Mouse (Mus musculus): ENCODE data around the gene Icam2. TPM values are rescaled to one million over a fixed set of nuclear protein-coding genes. Genes with fewer than 3 reads are reported as not detected.
A peak's percentile ranks its signal among the peaks of the same experiment; 100 is the strongest.
"Not testable (repeated sequence)": the region's sequence is repeated elsewhere in the genome, so short reads cannot be mapped to it uniquely, and the experiment has no call there.

Icam2 gene
- polyA plus RNA-seq, 1 experiment = 9.4 TPM

GRCm38 (mm10) chr11:106418622-106419196 lies 30.8 kb upstream of the Icam2 start:
- TF ChIP-seq POLR2A (IDR thresholded peaks at IDR 0.05; ENCODE audit: borderline replicate concordance, low read depth, low read length) (no peak), CTCF (IDR thresholded peaks at IDR 0.05; ENCODE audit: low read depth, low read length) (peak; percentile 63)
- no peak overlapping the region for H3K4me3 ChIP-seq (ENCODE audit: insufficient read depth, low read length)
- H3K4me1 ChIP-seq (ENCODE audit: control insufficient read depth, insufficient read depth, low read length) = peaks cover 42% of the 10 kb centered on the region
- H3K27ac ChIP-seq (ENCODE audit: insufficient read depth, low read depth, low read length) = peak overlapping the region; percentile 98

DNA sequence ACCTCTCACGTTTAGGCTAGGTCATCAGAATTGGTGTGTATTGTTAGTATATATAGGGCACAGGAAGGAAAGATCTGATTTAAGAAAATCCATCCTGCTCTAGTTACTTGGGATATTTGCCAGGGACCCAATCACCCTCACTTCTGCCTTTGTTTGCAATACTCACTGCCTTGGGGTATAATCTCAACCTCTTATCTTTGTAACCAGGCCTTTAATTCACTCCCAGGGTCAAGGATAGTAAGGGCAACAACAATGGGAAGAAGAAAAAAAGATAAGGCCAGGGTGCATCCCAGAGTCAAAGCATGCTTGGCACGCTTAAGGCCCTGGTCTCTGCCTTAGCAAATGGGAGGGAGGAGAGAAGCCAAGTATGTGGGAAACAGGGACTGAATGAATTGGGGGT lies 30.0 kb upstream of the Icam2 start:
- H3K4me1 ChIP-seq (ENCODE audit: control insufficient read depth, insufficient read depth, low read length) = peaks cover 42% of the 10 kb centered on the region
- no peak overlapping the region for H3K27ac ChIP-seq (ENCODE audit: insufficient read depth, low read depth, low read length)
- no peak overlapping the region for H3K4me3 ChIP-seq (ENCODE audit: insufficient read depth, low read length)
- TF ChIP-seq POLR2A (IDR thresholded peaks at IDR 0.05; ENCODE audit: borderline replicate concordance, low read depth, low read length) (no peak), CTCF (IDR thresholded peaks at IDR 0.05; ENCODE audit: low read depth, low read length) (no peak)

- TF ChIP-seq CTCF (IDR thresholded peaks at IDR 0.05; ENCODE audit: low read depth, low read length) (no peak), POLR2A (IDR thresholded peaks at IDR 0.05; ENCODE audit: borderline replicate concordance, low read depth, low read length) (no peak)
- H3K4me3 ChIP-seq (ENCODE audit: insufficient read depth, low read length) = no peak overlapping the region
- H3K4me1 ChIP-seq (ENCODE audit: control insufficient read depth, insufficient read depth, low read length) = peaks cover 39% of the 10 kb centered on the region
These were observed 28.5 kb upstream of the Icam2 start for GRCm38 (mm10) chr11:106416331-106416730.

DNA sequence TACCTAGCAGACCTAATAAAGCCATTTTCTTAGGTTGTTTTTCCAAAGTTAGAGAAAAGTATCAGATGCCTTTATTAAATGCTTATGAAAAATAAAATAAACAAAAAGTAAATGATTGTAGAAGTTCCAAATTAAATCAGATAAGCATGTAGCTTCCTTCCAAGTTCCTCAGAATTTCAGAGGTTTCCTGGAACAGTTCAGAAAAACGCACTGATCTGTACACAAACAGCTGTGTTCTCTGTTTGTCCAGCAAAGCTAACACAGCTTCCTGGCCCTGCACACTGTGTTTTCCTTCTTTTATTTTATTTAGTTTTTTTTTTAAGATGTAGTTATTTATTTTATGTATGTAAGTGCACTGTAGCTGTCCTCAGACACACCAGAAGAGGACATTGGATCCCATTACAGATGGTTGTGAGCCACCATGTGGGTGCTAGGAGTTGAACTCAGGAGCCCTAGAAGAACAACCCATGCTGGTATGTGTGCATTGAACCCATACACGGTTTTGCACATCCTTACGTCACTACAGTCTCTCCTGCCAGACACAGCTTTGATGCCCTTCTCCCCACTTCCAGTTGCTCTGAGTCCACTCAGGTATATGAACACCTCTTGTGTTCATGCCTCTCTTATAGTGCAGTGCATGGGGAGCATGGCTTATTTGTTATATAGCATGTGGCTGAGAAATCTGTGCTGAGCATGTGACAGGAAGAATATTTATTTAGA lies 24.9 kb upstream of the Icam2 start:
- H3K27ac ChIP-seq (ENCODE audit: insufficient read depth, low read depth, low read length) = no peak overlapping the region
- peaks cover 22% of the 10 kb centered on the region for H3K4me1 ChIP-seq (ENCODE audit: control insufficient read depth, insufficient read depth, low read length)
- no peak overlapping the region for H3K4me3 ChIP-seq (ENCODE audit: insufficient read depth, low read length)
- TF ChIP-seq CTCF (IDR thresholded peaks at IDR 0.05; ENCODE audit: low read depth, low read length) = no peak
- TF ChIP-seq POLR2A (IDR thresholded peaks at IDR 0.05; ENCODE audit: borderline replicate concordance, low read depth, low read length) = no peak

More at GRCm38 (mm10) chr11:106416331-106416730, 28.5 kb upstream of the Icam2 start:
- H3K27ac ChIP-seq (ENCODE audit: insufficient read depth, low read depth, low read length) = no peak overlapping the region

DNA sequence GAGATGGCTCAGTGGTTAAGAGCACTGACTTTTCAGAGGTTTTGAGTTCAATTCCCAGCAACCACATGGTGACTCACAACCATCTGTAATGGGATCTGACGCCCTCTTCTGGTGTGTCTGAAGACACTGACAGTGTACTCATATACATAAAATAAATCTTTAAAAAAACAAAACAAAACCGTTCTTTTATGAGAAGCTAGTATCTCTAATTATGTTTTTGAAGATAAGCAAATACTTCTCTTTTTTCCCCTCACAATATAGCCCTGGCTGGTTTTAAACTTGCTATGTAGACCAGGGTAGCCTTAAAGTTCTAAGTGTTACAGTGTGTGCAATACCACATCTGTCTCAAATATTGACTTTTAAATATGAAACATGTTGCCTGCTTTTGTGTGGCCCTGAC lies 23.3 kb upstream of the Icam2 start:
- Histone ChIP-seq H3K4me3 (ENCODE audit: insufficient read depth, low read length) (no peak overlapping the region), H3K4me1 (ENCODE audit: control insufficient read depth, insufficient read depth, low read length) (peaks cover 15% of the 10 kb centered on the region), H3K27ac (ENCODE audit: insufficient read depth, low read depth, low read length) (no peak overlapping the region)
- TF ChIP-seq POLR2A (IDR thresholded peaks at IDR 0.05; ENCODE audit: borderline replicate concordance, low read depth, low read length) = no peak
- TF ChIP-seq CTCF (IDR thresholded peaks at IDR 0.05; ENCODE audit: low read depth, low read length) = no peak

DNA sequence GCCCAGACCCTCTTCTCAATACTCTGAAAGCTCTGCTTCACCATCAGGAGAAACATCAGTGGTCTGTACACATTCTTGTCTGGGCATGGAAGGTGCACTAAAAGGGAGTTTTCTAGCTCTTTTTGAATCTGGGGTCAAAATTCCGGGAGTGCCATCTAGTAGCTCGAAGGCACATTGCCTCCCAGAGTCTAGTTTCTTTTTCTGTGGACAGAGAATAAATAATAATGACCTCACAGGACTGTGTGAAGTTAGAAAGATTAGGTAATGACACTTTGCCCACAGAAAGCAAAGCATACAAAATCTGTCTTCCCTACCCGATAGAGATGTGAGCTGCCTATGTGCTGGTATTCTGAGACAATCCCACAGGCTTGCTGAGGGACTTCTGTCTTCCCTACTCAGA lies 22.6 kb upstream of the Icam2 start:
- TF ChIP-seq POLR2A (IDR thresholded peaks at IDR 0.05; ENCODE audit: borderline replicate concordance, low read depth, low read length) (no peak), CTCF (IDR thresholded peaks at IDR 0.05; ENCODE audit: low read depth, low read length) (no peak)

GRCm38 (mm10) chr11:106410011-106410410 lies 22.1 kb upstream of the Icam2 start:
- TF ChIP-seq CTCF (IDR thresholded peaks at IDR 0.05; ENCODE audit: low read depth, low read length) = no peak
- no peak for TF ChIP-seq POLR2A (IDR thresholded peaks at IDR 0.05; ENCODE audit: borderline replicate concordance, low read depth, low read length)
- Histone ChIP-seq H3K4me3 (ENCODE audit: insufficient read depth, low read length) (no peak overlapping the region), H3K27ac (ENCODE audit: insufficient read depth, low read depth, low read length) (no peak overlapping the region)

More for the DNA sequence above, 22.6 kb upstream of the Icam2 start:
- no peak overlapping the region for H3K4me3 ChIP-seq (ENCODE audit: insufficient read depth, low read length)
- H3K4me1 ChIP-seq (ENCODE audit: control insufficient read depth, insufficient read depth, low read length) = peaks cover 14% of the 10 kb centered on the region
- H3K27ac ChIP-seq (ENCODE audit: insufficient read depth, low read depth, low read length) = no peak overlapping the region

DNA sequence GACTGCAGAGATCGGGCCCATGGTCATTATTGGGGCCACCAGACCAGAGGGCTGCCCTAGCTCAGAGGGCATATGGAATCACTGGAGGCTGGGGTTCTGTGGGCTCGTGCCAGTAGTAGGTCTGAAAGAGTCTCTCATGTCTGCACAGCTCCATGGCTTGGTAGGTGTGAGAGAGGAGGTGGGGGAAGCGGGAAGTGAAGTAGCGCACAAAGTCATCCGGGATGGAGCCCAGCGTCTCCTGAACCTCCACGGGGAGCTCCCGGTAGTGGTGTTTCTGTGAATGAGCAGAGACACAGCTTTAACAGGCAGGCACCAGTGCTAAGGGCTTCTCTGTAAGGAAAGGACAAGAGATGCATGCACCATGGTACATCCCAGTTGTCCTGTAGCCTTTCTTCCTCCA lies 10.6 kb upstream of the Icam2 start:
- H3K4me3 ChIP-seq (ENCODE audit: insufficient read depth, low read length) = no peak overlapping the region
- TF ChIP-seq CTCF (IDR thresholded peaks at IDR 0.05; ENCODE audit: low read depth, low read length) (no peak), POLR2A (IDR thresholded peaks at IDR 0.05; ENCODE audit: borderline replicate concordance, low read depth, low read length) (no peak)
- H3K4me1 ChIP-seq (ENCODE audit: control insufficient read depth, insufficient read depth, low read length) = no peaks in the 10 kb centered on the region

More at GRCm38 (mm10) chr11:106410011-106410410, 22.1 kb upstream of the Icam2 start:
- peaks cover 14% of the 10 kb centered on the region for H3K4me1 ChIP-seq (ENCODE audit: control insufficient read depth, insufficient read depth, low read length)

GRCm38 (mm10) chr11:106397656-106398055 lies 9.8 kb upstream of the Icam2 start:
- no peak overlapping the region for H3K27ac ChIP-seq (ENCODE audit: insufficient read depth, low read depth, low read length)
- no peak; the same call in 1 of the 2 replicates for TF ChIP-seq CTCF (IDR thresholded peaks at IDR 0.05; ENCODE audit: low read depth, low read length)
- no peak for TF ChIP-seq POLR2A (IDR thresholded peaks at IDR 0.05; ENCODE audit: borderline replicate concordance, low read depth, low read length)
- no peaks in the 10 kb centered on the region for H3K4me1 ChIP-seq (ENCODE audit: control insufficient read depth, insufficient read depth, low read length)
- H3K4me3 ChIP-seq (ENCODE audit: insufficient read depth, low read length) = no peak overlapping the region

More for the DNA sequence above, 10.6 kb upstream of the Icam2 start:
- no peak overlapping the region for H3K27ac ChIP-seq (ENCODE audit: insufficient read depth, low read depth, low read length)

DNA sequence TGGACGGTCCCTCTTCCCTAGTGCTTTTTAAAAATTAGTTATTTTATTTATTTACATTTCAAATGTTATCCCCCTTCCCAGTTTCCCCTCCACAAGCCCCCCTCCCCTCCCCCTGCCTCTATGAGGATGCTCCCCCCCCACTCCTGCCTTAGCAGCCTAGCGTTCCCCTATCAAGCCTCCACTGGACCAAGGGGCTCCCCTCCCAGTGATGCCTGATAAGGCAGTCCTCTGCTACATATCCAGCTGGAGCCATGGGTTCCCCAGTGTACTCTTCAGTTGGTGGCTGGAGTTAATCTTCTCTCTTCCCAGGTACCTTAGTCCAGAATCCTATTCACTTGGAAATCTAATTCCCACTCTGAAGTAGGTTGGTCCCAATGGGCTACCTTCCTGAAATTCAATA lies 6.2 kb upstream of the Icam2 start:
- not testable (repeated sequence) for H3K4me3 ChIP-seq (ENCODE audit: insufficient read depth, low read length); H3K27ac ChIP-seq (ENCODE audit: insufficient read depth, low read depth, low read length)
- H3K4me1 ChIP-seq (ENCODE audit: control insufficient read depth, insufficient read depth, low read length) = peaks cover 13% of the 10 kb centered on the region

Data from bone marrow macrophage, adult 2 months (primary cell).